11 mouse cellular contexts compared by ENCODE assay signal in the genomic region with DNA sequence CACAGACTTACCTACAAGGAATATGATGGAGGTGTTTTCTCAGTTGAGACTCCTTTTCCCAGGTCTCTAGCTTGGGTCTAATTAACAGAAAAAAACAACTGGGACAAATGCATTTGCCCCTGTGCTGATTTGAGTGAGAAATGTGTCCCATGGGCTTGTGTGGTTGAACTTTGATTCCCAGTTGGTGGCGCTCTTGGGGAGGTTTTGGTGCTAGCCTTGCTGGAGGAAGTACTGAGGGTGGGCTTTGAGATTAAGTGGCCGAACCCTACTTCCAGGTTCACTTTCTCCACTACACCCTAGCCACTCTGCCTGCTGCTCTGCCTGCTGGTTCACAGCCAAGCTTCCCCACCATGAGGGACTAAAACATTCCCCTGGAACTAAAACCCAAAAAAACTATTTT. TPM values are rescaled to one million over a fixed set of nuclear protein-coding genes. Genes with fewer than 3 reads are reported as not detected.
DNase-seq lines count a peak whose midpoint lies in the region; ATAC-seq lines count a peak whose summit lies in the region.
"Had no signal": no experiment of that assay in that cellular context is flagged by ENCODE, and none has a peak within 500 bp of the region (broad histone marks: within the 10 kb centered on the region; RNA-seq: fewer than 3 reads in every experiment).

No protein-coding gene starts in this region.

- no peaks in the 10 kb centered on the region for H3K36me3 ChIP-seq in forebrain, embryonic 12.5 days (replicated peaks)

- H3K4me1 ChIP-seq in forebrain, embryonic 12.5 days = peaks cover 20% of the 10 kb centered on the region

- H3K4me2 ChIP-seq in forebrain, embryonic 12.5 days = no peak overlapping the region

- 10% methylated on average over 2 of the region's 2 CpGs for WGBS in forebrain, embryonic 12.5 days

- DNase-seq in retina, postnatal 1 day = peak; percentile 37
- no peak for DNase-seq in retina, embryonic 14.5 days (ENCODE audit: low spot score)
- peak; percentile 60 for DNase-seq in R1 (ENCODE audit: low read depth, low spot score)
- peak; percentile 9 for DNase-seq in induced T-regulatory cell, adult 2 months (ENCODE audit: low read depth)
- DNase-seq in spleen, postnatal 10 days (ENCODE audit: low spot score in 2 of 2) = no peak
- no peak for DNase-seq in natural killer cell, adult 2 months (ENCODE audit: low spot score in 2 of 2)
- DNase-seq: cerebellum, postnatal 25 days; heart, postnatal 14 days; kidney, postnatal 10 days had no signal

- peaks cover 17% of the 10 kb centered on the region; the same call in 1 of the 2 replicates for H3K27me3 ChIP-seq in forebrain, embryonic 12.5 days

- no peak overlapping the region for H3K4me3 ChIP-seq in forebrain, embryonic 12.5 days (replicated peaks)

- no peaks in the 10 kb centered on the region for H3K9me3 ChIP-seq in forebrain, embryonic 12.5 days

- H3K9ac ChIP-seq in forebrain, embryonic 12.5 days = no peak overlapping the region

- H3K27ac ChIP-seq in forebrain, embryonic 12.5 days = no peak overlapping the region

- no peak for ATAC-seq in forebrain, embryonic 12.5 days (ENCODE audit: low FRiP score)
- ATAC-seq: lung, postnatal 0 days had no signal

RNA-seq across cellular contexts. Expression of gene Metap1d, which starts 3.5 kb away (rescaled TPM):
- polyA plus RNA-seq in forebrain, embryonic 12.5 days (2016; fragmentation: Nextera tagmentation; extraction: Ambion mirVana) = 41.2 and 42.9 TPM in 2 replicates

Comparison
In these comparisons a context has a peak if more than half of its experiments do, and no peak if none do; other contexts are left out.
1. DNase-seq: peak in retina, postnatal 1 day (single experiment), R1 (single experiment) and induced T-regulatory cell, adult 2 months (single experiment); none in retina, embryonic 14.5 days (single experiment), spleen, postnatal 10 days (0 of 2) and natural killer cell, adult 2 months (0 of 2).